In the genomic region with DNA sequence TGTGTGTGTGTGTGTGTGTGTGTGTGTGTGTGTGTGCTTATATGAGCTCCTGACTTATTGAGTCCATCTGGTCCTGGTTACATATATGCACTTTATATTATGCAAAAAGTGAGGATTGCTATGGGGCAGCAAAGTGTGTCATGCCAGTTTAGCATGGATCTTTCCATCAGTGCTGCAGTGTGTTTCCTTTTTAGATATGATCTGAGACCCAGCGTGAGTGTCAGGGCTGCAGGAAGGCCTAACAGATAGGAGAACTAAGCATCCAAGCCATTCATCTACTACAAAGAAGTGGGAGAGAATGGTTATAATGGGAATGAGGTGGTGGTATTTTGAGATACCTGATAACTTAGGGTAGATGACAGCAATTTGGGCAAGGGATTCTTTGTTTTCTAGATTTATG, we compare ENCODE assay signal across 39 mouse cellular contexts. TPM values are rescaled to one million over a fixed set of nuclear protein-coding genes. Genes with fewer than 3 reads are reported as not detected.
"Had no signal": no experiment of that assay in that cellular context is flagged by ENCODE, and none has a peak within 500 bp of the region (broad histone marks: within the 10 kb centered on the region; RNA-seq: fewer than 3 reads in every experiment).

No protein-coding gene starts in this region.

- H3K36me3 ChIP-seq: heart, embryonic 10.5 days; heart, embryonic 12.5 days; hindbrain, embryonic 10.5 days; hindbrain, embryonic 12.5 days; intestine, embryonic 15.5 days; kidney, embryonic 15.5 days; limb, embryonic 10.5 days; limb, embryonic 12.5 days; liver, embryonic 12.5 days had no signal

- H3K27me3 ChIP-seq: heart, embryonic 12.5 days; hindbrain, embryonic 12.5 days; intestine, embryonic 15.5 days; kidney, embryonic 15.5 days; limb, embryonic 12.5 days; liver, embryonic 12.5 days had no signal

- H3K9me3 ChIP-seq: heart, embryonic 10.5 days; heart, embryonic 12.5 days; hindbrain, embryonic 10.5 days; hindbrain, embryonic 12.5 days; intestine, embryonic 15.5 days; kidney, embryonic 15.5 days; limb, embryonic 10.5 days; limb, embryonic 12.5 days; liver, embryonic 12.5 days had no signal

- H3K4me3 ChIP-seq: gastrocnemius, adult 2 months; heart, embryonic 10.5 days; heart, embryonic 12.5 days; hindbrain, embryonic 10.5 days; hindbrain, embryonic 12.5 days; intestine, embryonic 15.5 days; kidney, embryonic 15.5 days; layer of hippocampus, adult 2 months; left cerebral cortex, adult 2 months; limb, embryonic 10.5 days; limb, embryonic 12.5 days; liver, embryonic 12.5 days had no signal

- H3K4me1 ChIP-seq: hindbrain, embryonic 12.5 days had no signal

- DNase-seq: gastrocnemius, adult 2 months; gastrocnemius, postnatal 10 days; gastrocnemius, postnatal 25 days; heart, postnatal 10 days; heart, postnatal 4 days; kidney, adult 18-20 months; kidney, adult 9 months; kidney, postnatal 14 days; kidney, postnatal 4 days had no signal

- H3K9ac ChIP-seq: heart, embryonic 12.5 days; hindbrain, embryonic 12.5 days; hindbrain, embryonic 14.5 days; intestine, embryonic 15.5 days; kidney, embryonic 15.5 days; limb, embryonic 12.5 days; liver, embryonic 12.5 days; liver, embryonic 14.5 days had no signal

- H3K27ac ChIP-seq: gastrocnemius, adult 2 months; heart, embryonic 10.5 days; hindbrain, embryonic 10.5 days; hindbrain, embryonic 12.5 days; hindbrain, embryonic 14.5 days; intestine, embryonic 15.5 days; kidney, embryonic 15.5 days; kidney, postnatal 0 days; layer of hippocampus, adult 2 months; left cerebral cortex, adult 2 months; limb, embryonic 10.5 days; limb, embryonic 12.5 days; liver, embryonic 12.5 days; liver, embryonic 14.5 days had no signal

RNA-seq across cellular contexts. Expression of a gene that starts 4.6 kb away (rescaled TPM):
- total RNA-seq: granulocyte monocyte progenitor cell, adult 5-6 weeks had no signal
- polyA plus RNA-seq: inflammation-experienced regulatory T-cells, adult 6 months; limb, embryonic 10.5 days had no signal

RNA-seq across cellular contexts. Expression of a gene that starts 29.1 kb away (rescaled TPM):
- total RNA-seq: gastrocnemius, adult 2 months; gastrocnemius, postnatal 10 days; gastrocnemius, postnatal 25 days; gastrocnemius, postnatal 4 days; granulocyte monocyte progenitor cell, adult 5-6 weeks; heart, adult 8-10 months; heart, postnatal 10 days; heart, postnatal 25 days; heart, postnatal 4 days; layer of hippocampus, adult 2 months; layer of hippocampus, postnatal 10 days; layer of hippocampus, postnatal 25 days; left cerebral cortex, adult 2 months; left cerebral cortex, postnatal 14 days; left cerebral cortex, postnatal 36 days; liver, adult 2 months had no signal
- polyA plus RNA-seq: heart, embryonic 10.5 days; heart, embryonic 12.5 days; heart, embryonic 14.5 days; heart, embryonic 16.5 days; hindbrain, embryonic 10.5 days; hindbrain, embryonic 12.5 days; hindbrain, embryonic 14.5 days; hindbrain, embryonic 16.5 days; intestine, embryonic 15.5 days; intestine, postnatal 0 days; kidney, embryonic 15.5 days; limb, embryonic 10.5 days; limb, embryonic 12.5 days; limb, embryonic 14.5 days; liver, adult 2 months; liver, embryonic 12.5 days; liver, embryonic 14.5 days; liver, embryonic 16.5 days had no signal
